20 mouse cellular contexts compared by ENCODE assay signal in genomic region chr9:122122113-122122512, GRCm38 (mm10). TPM values are rescaled to one million over a fixed set of nuclear protein-coding genes. Genes with fewer than 3 reads are reported as not detected.
A peak's percentile ranks its signal among the peaks of the same experiment; 100 is the strongest.
DNase-seq lines count a peak whose midpoint lies in the region; ATAC-seq and TF ChIP-seq lines count a peak whose summit lies in the region.
"Had no signal": no experiment of that assay in that cellular context is flagged by ENCODE, and none has a peak within 500 bp of the region (broad histone marks: within the 10 kb centered on the region; RNA-seq: fewer than 3 reads in every experiment).

No protein-coding gene starts in this region.

- peaks cover 32% of the 10 kb centered on the region for H3K4me1 ChIP-seq in heart, postnatal 0 days (ENCODE audit: control insufficient read depth, insufficient read depth)
- H3K4me1 ChIP-seq in heart, embryonic 11.5 days (ENCODE audit: control insufficient read depth, insufficient read depth, low read length): peaks cover 11% of the 10 kb centered on the region
- peaks cover 36% of the 10 kb centered on the region for H3K4me1 ChIP-seq in bone marrow macrophage, adult 2 months (ENCODE audit: control insufficient read depth, insufficient read depth, low read length)

- no peak for TF ChIP-seq POLR2A in bone marrow macrophage, adult 2 months (IDR thresholded peaks at IDR 0.05; ENCODE audit: borderline replicate concordance, low read depth, low read length)

- 0 out of 2 replicates have a peak overlapping the region, but pooled peaks have one; percentile 23 for H3K9ac ChIP-seq in heart, postnatal 0 days (replicated peaks; ENCODE audit: low read depth, low read length)
- H3K9ac ChIP-seq in heart, embryonic 11.5 days (ENCODE audit: low read depth, low read length): no peak overlapping the region
- H3K9ac ChIP-seq: forebrain, embryonic 12.5 days; hindbrain, embryonic 14.5 days; intestine, embryonic 15.5 days; liver, embryonic 14.5 days had no signal

- TF ChIP-seq EP300 in heart, postnatal 0 days (IDR thresholded peaks at IDR 0.05; ENCODE audit: low read depth): no peak

- DNase-seq in heart, adult 11 months: peak; percentile 89
- DNase-seq in heart, postnatal 10 days: no peak
- DNase-seq in heart, postnatal 0 days (ENCODE audit: low spot score): no peak
- DNase-seq in T-cell, adult 2 months (ENCODE audit: low spot score): no peak
- DNase-seq: adrenal gland, postnatal 25 days; cerebellum, postnatal 10 days; embryo, embryonic 11 days; gastrocnemius, postnatal 14 days; lung, postnatal 36 days; retina, postnatal 1 day; thymus, postnatal 4 days had no signal

- no peaks in the 10 kb centered on the region for H3K9me3 ChIP-seq in heart, postnatal 0 days (replicated peaks; ENCODE audit: control insufficient read depth, low read length)
- H3K9me3 ChIP-seq in heart, embryonic 11.5 days (replicated peaks; ENCODE audit: control insufficient read depth, low read length): no peaks in the 10 kb centered on the region
- H3K9me3 ChIP-seq: forebrain, embryonic 12.5 days; intestine, embryonic 15.5 days; limb, embryonic 10.5 days had no signal

- H3K27me3 ChIP-seq in heart, postnatal 0 days (ENCODE audit: control insufficient read depth, insufficient read depth, low read length): no peaks in the 10 kb centered on the region
- H3K27me3 ChIP-seq in heart, embryonic 11.5 days (ENCODE audit: control insufficient read depth, insufficient read depth, low read length): no peaks in the 10 kb centered on the region
- H3K27me3 ChIP-seq: forebrain, embryonic 12.5 days; intestine, embryonic 15.5 days had no signal

- H3K4me2 ChIP-seq in heart, postnatal 0 days (ENCODE audit: low read depth, low read length): peak overlapping the region; percentile 7; the same call in 1 of the 2 replicates
- H3K4me2 ChIP-seq in heart, embryonic 11.5 days: no peak overlapping the region
- H3K4me2 ChIP-seq: forebrain, embryonic 12.5 days; hindbrain, embryonic 14.5 days; intestine, embryonic 15.5 days; midbrain, embryonic 11.5 days had no signal

- WGBS in heart, postnatal 0 days: 76% methylated on average over 5 of the region's 5 CpGs
- 91% methylated on average over 5 of the region's 5 CpGs for WGBS in heart, embryonic 11.5 days (ENCODE audit: insufficient replicate concordance)

- H3K27ac ChIP-seq in heart, postnatal 0 days (ENCODE audit: low read depth): peak overlapping the region; percentile 55
- no peak overlapping the region for H3K27ac ChIP-seq in heart, embryonic 11.5 days (ENCODE audit: low read depth, low read length)
- H3K27ac ChIP-seq in bone marrow macrophage, adult 2 months (ENCODE audit: insufficient read depth, low read depth, low read length): peak overlapping the region; percentile 21; the same call in 1 of the 2 replicates
- H3K27ac ChIP-seq: forebrain, embryonic 12.5 days; hindbrain, embryonic 14.5 days; intestine, embryonic 15.5 days; limb, embryonic 10.5 days; liver, embryonic 14.5 days had no signal

- TF ChIP-seq CTCF in heart, postnatal 0 days (IDR thresholded peaks at IDR 0.05; ENCODE audit: low read depth): no peak
- TF ChIP-seq CTCF in bone marrow macrophage, adult 2 months (IDR thresholded peaks at IDR 0.05; ENCODE audit: low read depth, low read length): no peak

- no peak overlapping the region for H3K4me3 ChIP-seq in heart, postnatal 0 days (ENCODE audit: low read depth, low read length)
- no peak overlapping the region for H3K4me3 ChIP-seq in heart, embryonic 11.5 days (ENCODE audit: low read depth, low read length)
- no peak overlapping the region for H3K4me3 ChIP-seq in bone marrow macrophage, adult 2 months (ENCODE audit: insufficient read depth, low read length)
- H3K4me3 ChIP-seq: forebrain, embryonic 12.5 days; intestine, embryonic 15.5 days; limb, embryonic 10.5 days had no signal

- ATAC-seq in heart, postnatal 0 days (ENCODE audit: insufficient read depth, low read depth): no peak
- no peak for ATAC-seq in heart, embryonic 11.5 days (replicated peaks; ENCODE audit: insufficient number of reproducible peaks, low FRiP score, low TSS enrichment)
- peak; percentile 74 for ATAC-seq in megakaryocyte progenitor cell, adult 5-6 weeks (replicated peaks; ENCODE audit: poor library complexity)
- ATAC-seq: intestine, embryonic 15.5 days had no signal

- H3K36me3 ChIP-seq in heart, postnatal 0 days (replicated peaks; ENCODE audit: control insufficient read depth, insufficient read depth, low read length): no peaks in the 10 kb centered on the region
- no peaks in the 10 kb centered on the region for H3K36me3 ChIP-seq in heart, embryonic 11.5 days (ENCODE audit: control insufficient read depth, insufficient read depth, low read length)
- H3K36me3 ChIP-seq: forebrain, embryonic 12.5 days; intestine, embryonic 15.5 days; limb, embryonic 10.5 days had no signal

- intact Hi-C loops in heart, postnatal 10 days (cut with DNase I): loop anchor here (5.0 kb wide), 1 partner anchor 120 kb away; no protein-coding TSS in a partner anchor

RNA-seq across cellular contexts. Expression of gene Snrk, which starts 5.0 kb away (rescaled TPM):
- 100 to 1,000 TPM; 133 to 167 TPM for total RNA-seq in heart, postnatal 10 days (2021)
- total RNA-seq in heart, postnatal 0 days (2014; rRNA removed; ENCODE audit: low replicate concordance): 60.4 and 61.7 TPM in 2 replicates
- 39.5 and 40.3 TPM in 2 replicates for polyA plus RNA-seq in heart, postnatal 0 days (2015; fragmentation: Nextera tagmentation; extraction: Ambion mirVana)
- 30.6 and 32.9 TPM in 2 replicates for polyA plus RNA-seq in heart, embryonic 11.5 days (2014; fragmentation: Nextera tagmentation; extraction: Ambion mirVana)
- 22.6 and 26.1 TPM in 2 replicates for polyA plus RNA-seq in bone marrow macrophage, adult 2 months (2012; ENCODE audit: insufficient read depth, insufficient read length, missing spikeins)
- 16.5 and 19.7 TPM in 2 replicates for total RNA-seq in megakaryocyte progenitor cell, adult 5-6 weeks (2015)
- 19.7 and 22.9 TPM in 2 replicates for total RNA-seq in megakaryocyte progenitor cell, adult 5-6 weeks (2017)
